Mouse (Mus musculus): ENCODE measurements around the gene Vcan.

DNA sequence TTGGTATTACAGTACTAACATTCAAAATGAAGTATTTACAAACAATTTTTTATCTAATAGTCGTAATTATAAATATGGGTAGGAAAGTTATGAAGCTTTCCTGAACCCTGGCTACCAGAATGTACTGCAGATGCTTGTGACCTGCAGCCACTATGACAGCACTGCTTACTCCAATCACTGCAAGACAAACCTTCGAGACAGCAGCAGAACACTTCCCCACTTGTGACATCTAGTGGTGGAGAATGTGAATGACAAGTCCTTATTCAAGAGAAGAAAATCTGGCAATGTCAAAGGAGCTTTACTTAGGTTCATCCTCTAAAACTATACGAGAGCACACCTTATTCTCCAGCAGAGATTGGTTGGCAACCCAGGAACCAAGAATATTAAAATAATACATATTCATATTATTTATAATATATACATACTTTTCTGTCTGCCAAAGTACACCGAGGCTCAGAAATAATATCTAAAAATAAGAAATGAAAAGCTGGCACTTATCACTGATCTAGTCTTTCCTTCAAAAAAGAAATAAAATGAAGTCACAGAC, 108.1 kb downstream of the Vcan start:
- TF ChIP-seq MYOG (IDR thresholded peaks at IDR 0.05; ENCODE audit: control insufficient read depth in 1 of 3, insufficient read depth in 1 of 3, insufficient read length in 2 of 3, low read depth in 2 of 3) = no peak
- TF ChIP-seq E2F4 (IDR thresholded peaks at IDR 0.05; ENCODE audit: insufficient read depth) = no peak
- TF ChIP-seq POLR2AphosphoS2 (IDR thresholded peaks at IDR 0.05; ENCODE audit: insufficient read length, low read depth) = no peak
- no peak for TF ChIP-seq POLR2A (IDR thresholded peaks at IDR 0.05; ENCODE audit: insufficient read length, low read depth)
- no peak for TF ChIP-seq MYOD1 (IDR thresholded peaks at IDR 0.05; ENCODE audit: control insufficient read depth in 1 of 3, insufficient read length in 2 of 3, low read depth in 2 of 3)
- no peak for TF ChIP-seq SRF (IDR thresholded peaks at IDR 0.05; ENCODE audit: control insufficient read depth, insufficient read length, low read depth)
- TF ChIP-seq CEBPB (IDR thresholded peaks at IDR 0.05; ENCODE audit: insufficient read depth, poor library complexity, severe bottlenecking) = no peak
- TF ChIP-seq MAX (IDR thresholded peaks at IDR 0.05; ENCODE audit: low read depth) = no peak

All from myocyte (in vitro differentiated cells).